Mouse (Mus musculus) layer of hippocampus, adult 9-11 months (tissue): ENCODE measurements around the gene Prpf31.

ENCODE experiments used
- DNase-seq: peaks from one replicate; pipeline ENCODE4 v3.0.0; 2022

Prpf31 gene

DNA sequence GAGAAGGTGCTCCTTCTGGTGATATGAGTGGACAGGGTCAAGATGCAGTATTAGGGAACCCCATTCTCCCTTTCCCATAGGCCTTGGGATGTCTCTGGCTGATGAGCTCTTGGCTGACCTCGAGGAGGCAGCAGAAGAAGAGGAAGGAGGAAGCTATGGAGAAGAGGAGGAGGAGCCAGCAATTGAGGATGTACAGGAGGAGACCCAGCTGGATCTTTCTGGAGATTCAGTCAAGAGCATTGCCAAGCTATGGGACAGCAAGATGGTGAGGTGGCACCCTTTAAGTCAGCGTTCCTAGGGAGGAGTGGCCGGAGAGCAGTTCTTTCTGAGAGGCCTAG is 662 bp downstream of the Prpf31 start:
- DNase-seq = no peak

- DNase-seq = no peak
Measured at GRCm38 (mm10) chr7:3643412-3643811, 13.6 kb downstream of the Prpf31 start.

- DNase-seq = no peak
Measured at GRCm38 (mm10) chr7:3643843-3644242, 14.1 kb downstream of the Prpf31 start.

- no peak for DNase-seq
Measured at GRCm38 (mm10) chr7:3644348-3644671, 14.5 kb downstream of the Prpf31 start.

- DNase-seq = peak; percentile 100
Measured at GRCm38 (mm10) chr7:3644672-3645487, 15.1 kb downstream of the Prpf31 start, which contains the start of gene Cnot3. Gene Cnot3, plus strand, starts transcription at chr7:3645268.

- no peak for DNase-seq
Measured at GRCm38 (mm10) chr7:3645488-3646025, 15.8 kb downstream of the Prpf31 start.

- DNase-seq = no peak
Measured at GRCm38 (mm10) chr7:3646188-3646587, 16.4 kb downstream of the Prpf31 start.

DNA sequence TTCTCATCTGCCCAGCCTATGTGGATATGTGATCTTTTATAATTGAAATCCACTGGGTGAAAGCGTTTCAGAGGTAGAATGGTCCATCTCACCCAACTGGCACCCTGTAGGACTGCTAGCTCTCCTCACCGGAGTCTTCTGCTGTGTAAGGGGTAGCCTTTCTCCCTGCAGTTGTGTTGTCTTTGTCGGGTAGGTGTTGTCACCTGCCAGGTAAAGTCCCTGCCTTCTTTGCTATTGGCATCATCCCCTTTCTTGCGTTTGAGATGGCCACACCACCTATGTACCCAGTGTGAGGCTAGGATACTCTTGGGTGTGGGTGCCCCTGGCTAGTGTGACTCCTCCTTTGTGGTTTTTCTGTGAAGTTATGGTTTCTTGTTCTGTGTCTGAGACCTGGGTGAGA is 16.9 kb downstream of the Prpf31 start:
- no peak for DNase-seq

GRCm38 (mm10) chr7:3656966-3657365 is 27.2 kb downstream of the Prpf31 start:
- no peak for DNase-seq

- no peak for DNase-seq
Measured at GRCm38 (mm10) chr7:3658578-3658977, 28.8 kb downstream of the Prpf31 start.

DNA sequence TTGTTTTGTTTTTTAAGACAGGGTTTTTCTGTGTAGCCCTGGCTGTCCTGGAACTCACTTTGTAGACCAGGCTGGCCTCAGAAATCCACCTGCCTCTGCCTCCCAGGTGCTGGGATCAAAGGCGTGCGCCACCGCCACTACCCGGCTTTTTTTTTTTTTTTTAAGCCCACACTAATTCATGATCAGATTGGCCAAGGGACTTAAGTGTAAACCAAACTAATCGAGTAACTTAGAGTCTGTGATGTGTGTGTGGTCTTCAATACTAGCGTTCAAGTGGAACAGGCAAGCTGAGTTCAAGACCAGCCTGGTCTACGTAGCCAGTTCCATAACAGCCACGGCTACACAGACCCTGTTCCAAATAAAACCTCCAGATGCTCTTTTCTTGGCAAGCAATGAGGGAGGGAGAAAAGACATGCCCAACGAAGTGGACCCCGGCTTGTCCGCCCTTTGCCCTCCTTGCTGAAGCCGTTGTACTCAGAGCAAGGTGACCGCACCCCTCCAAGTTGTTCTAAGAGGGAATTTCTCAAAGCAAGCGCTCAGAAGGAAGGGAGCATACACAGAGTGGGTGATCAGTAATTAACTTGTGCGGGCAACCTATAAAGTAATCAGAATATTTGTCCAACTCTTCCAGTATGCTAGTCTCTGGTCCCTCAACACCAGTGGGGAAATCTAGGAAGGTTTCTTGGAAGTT is 34.9 kb downstream of the Prpf31 start:
- DNase-seq = no peak

DNA sequence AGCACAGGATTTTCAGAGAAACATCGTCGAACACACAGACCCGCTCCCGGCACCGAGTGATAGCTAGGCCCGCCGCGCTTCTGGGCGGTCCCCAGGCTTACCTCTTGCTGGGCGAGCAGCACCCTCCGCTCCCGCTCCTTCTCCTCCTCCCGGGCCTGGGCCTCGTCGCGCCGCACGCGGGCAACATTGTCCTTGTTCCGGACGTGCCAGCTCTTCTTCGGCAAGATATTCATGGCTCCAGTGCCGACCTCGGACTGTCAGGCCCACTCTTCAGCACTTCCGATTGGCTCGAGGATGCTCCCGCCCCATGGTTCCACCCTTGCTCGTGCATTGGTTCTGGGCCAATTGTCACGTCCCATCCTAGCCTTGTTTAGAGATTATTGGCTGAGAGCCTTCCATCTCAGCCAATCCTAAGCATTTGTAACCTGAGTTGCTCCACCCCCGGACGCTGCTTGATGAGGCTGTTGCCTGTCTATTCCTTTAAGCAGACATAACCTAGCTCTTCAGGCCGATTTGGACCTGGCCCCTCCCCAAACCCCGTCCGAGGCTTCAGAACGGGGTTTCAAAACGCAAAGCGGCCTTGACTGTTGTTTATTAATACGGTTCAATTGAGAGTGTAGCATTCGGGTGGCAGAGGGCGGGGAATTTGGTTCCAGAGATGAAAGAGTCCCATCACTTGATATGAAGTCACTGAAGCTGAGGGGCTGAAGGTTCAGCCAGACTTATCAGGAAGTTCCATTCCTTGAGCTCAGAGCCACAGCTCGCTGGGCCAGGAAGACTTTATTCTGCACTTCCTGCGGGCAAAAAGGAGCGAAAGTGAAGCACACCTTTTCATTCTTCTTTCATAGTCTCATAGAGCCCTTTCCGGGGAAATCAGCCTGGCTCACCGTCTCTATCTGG is 35.7 kb downstream of the Prpf31 start, which contains the start of gene Leng1:
Gene Leng1 (minus strand): TSS at position 626 of the 900 bp plus-strand sequence.
- DNase-seq = peak; percentile 98

DNA sequence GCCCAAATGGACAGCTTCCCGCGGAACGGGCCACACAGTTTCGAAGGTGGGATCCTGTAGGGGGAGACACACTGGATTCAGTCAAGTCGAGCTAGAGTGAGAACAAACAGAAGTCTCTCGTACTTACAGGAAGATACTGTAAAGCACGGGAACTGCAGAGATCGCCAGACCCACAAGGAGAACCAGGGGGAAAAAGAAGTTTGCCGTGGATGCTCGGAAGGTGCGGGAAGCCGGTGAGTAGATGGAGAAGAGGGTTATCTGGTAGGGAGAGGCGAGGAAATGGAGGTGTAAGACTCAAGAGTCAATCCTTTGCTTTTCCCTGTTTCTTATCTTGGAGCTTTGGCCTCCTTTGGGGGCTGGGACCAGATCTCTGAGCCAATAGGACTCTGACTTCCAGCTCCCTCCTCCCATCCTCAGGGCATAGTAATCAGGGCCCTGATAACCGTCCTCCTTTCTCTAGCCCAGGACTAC is 37.2 kb downstream of the Prpf31 start:
- DNase-seq = no peak

GRCm38 (mm10) chr7:3674507-3675227 is 44.9 kb downstream of the Prpf31 start:
- DNase-seq = peak; percentile 78

- no peak for DNase-seq
Measured at GRCm38 (mm10) chr7:3675228-3675548, 45.4 kb downstream of the Prpf31 start.

- no peak for DNase-seq
Measured at GRCm38 (mm10) chr7:3676371-3676770, 46.6 kb downstream of the Prpf31 start.

- DNase-seq = no peak
Measured at GRCm38 (mm10) chr7:3677342-3677741, 47.6 kb downstream of the Prpf31 start, which contains the start of gene Tmc4. Gene Tmc4, minus strand, starts transcription at chr7:3677553.

DNA sequence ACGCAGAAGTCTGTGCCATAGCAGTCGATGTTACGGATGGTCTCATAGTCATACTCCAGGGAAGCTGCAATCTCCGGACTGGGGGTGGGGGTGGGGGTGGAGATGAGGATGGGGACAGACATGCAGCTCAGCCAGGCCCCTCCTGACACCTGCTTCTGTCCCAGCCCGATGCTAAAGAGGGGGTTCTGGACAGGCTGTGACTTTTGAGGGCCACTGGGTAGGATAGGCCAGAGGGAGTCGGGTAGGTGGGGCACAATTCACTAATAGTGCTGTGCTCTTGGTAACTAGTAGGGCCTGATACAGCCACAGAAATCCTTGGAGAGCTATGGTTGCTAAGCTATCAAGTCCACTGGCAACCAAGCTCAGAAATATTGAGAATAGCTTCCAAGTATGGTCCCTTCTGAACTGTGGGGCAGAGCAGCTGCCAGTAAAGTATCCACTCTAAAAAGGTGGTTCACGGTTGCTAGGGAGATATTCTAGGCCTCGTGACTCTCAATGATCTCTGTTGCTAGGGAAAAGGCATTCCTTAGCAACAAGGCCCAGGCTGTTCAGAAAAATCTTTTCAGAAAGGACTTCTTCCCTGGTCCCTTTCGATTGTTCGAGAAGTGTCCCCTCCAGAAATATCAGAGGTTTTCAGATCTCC is 54.2 kb downstream of the Prpf31 start:
- DNase-seq = peak; percentile 36

DNA sequence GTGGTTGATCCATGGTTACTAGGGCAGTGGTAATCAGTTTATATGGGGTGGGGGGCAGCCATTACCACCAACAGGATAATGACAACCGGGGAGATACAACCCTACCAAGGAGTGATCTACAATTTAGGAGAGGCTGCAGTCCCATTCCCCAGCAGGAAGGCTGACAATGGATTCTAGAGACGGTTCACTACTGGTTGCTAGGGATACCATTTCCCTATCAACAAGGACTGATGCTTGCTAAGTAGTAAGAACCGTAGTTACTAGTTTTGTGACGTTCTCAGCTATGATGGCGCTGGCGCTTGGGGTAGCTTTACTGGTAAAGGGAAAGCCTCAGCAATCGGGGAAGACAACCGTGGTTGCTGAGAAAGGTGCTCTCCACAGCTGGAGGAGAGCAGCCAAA is 54.9 kb downstream of the Prpf31 start:
- no peak for DNase-seq

DNA sequence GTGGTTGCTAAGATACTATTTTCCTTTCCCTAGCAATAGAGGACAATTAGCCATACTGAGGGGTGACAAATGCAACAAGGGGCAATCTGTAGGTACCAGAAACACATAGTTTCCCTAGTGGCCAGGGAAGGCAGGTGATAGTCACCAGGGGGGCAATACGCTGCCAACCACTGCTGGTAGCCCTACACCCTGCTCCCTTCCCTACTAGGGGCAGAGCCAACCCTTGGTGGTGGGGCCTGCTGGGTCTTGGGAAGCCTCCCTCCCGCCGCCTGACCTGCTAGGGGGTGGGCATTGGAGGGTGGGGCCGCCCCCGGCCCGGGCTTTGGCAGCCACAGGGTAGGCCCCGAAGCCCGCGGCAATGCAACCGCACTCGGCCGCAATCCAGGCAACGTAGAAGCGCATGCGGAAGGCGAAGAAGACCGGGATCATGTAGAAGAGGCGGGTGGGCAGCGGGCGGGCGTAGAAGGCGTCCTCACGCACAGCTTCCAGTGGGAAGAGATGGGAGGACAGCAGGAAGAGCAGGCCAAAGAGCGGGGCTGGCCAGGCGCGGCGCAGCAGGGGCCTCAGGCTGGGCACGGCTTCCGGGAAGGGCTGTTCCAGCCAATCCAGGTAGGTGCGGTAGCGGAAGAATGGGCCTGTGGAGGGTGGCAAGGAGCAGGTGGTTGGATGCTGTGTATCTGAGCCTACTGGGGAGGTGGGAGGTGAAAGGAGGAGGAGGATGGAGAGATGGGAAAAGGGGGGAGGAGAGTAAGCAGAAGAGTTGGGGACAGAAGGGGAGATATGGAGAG is 55.8 kb downstream of the Prpf31 start:
- no peak for DNase-seq

GRCm38 (mm10) chr7:3691919-3692318 is 62.1 kb downstream of the Prpf31 start:
- no peak for DNase-seq
